Mouse (Mus musculus) G1E-ER4 (cell line): ENCODE measurements around the gene H2-T22. TPM values are rescaled to one million over a fixed set of nuclear protein-coding genes. Genes with fewer than 3 reads are reported as not detected.
A peak's percentile ranks its signal among the peaks of the same experiment; 100 is the strongest.

Experiments used
- GATA1 ChIP-seq: IDR thresholded peaks from one replicate; pipeline ENCODE4 v1.8.0; 2012; ENCODE audit warnings: low read length, inconsistent platforms
- polyA plus RNA-seq: library from polyadenylated mRNA; stranded (reverse); fragments of >175 nt; gene quantifications from 2 replicates; pipeline ENCODE4 v1.2.3, GENCODE M21; 2012

H2-T22 gene
- polyA plus RNA-seq, 1 experiment, result 4.0 TPM

DNA sequence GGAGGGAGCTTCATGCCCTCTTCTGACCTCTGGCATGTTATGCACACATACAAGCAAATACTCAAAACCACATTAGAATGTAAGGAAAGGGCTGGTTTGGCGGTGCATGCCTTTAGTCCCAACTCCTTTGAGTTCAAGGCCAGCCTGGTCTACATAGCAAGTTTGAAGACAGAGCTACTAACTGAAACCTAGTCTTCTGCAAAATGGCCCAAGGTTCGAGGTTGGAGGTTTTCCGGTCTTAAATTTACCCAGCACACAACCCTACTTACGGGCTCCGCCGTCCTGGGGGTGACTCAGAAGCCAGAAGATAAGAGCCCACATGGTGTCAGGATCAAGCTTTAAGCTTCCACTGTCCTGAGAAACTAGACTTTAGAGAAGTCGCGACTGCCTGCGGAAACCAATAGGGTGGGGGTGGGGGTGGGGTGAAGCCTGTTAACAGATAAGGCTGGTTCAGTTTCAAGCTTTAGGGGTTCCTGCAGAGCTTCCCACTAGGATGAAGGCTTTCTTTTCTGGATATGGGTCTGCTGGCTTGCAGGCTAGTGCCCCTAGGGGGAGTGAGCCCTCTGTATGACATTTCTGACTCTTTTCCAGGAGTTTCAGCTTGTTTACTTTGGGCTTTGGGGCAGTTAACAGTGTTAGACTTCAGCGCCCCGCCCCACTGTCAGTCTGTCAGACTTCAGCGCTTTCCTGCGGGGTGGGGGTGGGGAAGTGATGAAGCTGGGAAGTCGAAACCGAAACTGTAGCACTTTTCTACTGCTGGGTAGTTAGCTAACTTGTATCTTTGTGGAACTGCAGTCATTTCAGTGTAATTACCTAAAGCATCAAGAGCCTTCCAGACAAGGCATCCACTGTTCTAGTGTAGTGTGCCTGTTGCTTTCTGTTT, 22.1 kb downstream of the H2-T22 start, which contains the start of gene H2-T24:
Gene H2-T24, minus strand, starts transcription at position 370 of the 883 bp plus-strand sequence.
- TF ChIP-seq GATA1, result no peak

DNA sequence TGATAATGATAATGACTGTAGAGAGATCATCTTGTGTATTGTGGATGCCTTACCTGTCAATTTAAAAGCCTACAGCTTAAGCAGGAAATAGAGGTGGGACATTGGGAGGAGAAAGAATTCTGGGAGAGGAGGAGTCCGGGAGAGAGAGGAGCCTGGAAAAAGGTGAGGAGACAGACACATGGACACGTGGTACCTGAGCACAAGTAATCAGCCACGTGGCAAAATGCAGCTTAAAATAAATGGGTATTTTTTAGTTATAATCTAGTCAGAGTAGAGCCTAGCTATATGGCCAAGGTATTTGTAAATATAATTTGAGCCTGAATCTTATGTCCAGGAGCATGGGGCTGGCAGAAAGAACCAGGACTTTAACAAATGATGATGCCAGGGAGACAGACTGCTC, 23.0 kb downstream of the H2-T22 start:
- no peak for TF ChIP-seq GATA1

DNA sequence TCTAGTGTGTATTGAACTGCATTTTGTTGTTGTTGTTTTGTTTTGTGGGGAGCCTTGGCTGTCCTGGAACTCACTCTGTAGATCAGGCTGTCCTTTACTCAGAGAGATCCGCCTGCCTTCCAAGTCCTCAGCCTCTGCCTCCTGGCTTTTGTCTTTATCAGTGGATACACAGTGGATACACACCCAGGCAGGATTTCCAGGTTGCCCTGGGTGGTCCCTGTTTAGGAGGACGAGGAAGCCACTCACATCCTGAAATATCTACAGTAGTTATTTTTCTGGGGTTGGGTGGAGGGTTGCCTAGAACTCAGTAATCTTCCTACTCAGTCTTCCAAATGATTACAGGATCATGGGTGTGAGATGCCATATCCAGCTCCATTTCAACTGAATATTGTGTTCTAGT, 23.6 kb downstream of the H2-T22 start:
- no peak for TF ChIP-seq GATA1

GRCm38 (mm10) chr17:36017046-36017445, 25.5 kb downstream of the H2-T22 start:
- TF ChIP-seq GATA1, result no peak

GRCm38 (mm10) chr17:36014977-36015376, 27.6 kb downstream of the H2-T22 start:
- no peak for TF ChIP-seq GATA1

- no peak for TF ChIP-seq GATA1
Observed at GRCm38 (mm10) chr17:36003331-36003730, 39.2 kb downstream of the H2-T22 start.

GRCm38 (mm10) chr17:36001966-36002365, 40.6 kb downstream of the H2-T22 start:
- TF ChIP-seq GATA1, result peak; percentile 94

GRCm38 (mm10) chr17:36001121-36001897, 41.2 kb downstream of the H2-T22 start:
- no peak for TF ChIP-seq GATA1

GRCm38 (mm10) chr17:36000349-36000748, 42.2 kb downstream of the H2-T22 start:
- no peak for TF ChIP-seq GATA1

DNA sequence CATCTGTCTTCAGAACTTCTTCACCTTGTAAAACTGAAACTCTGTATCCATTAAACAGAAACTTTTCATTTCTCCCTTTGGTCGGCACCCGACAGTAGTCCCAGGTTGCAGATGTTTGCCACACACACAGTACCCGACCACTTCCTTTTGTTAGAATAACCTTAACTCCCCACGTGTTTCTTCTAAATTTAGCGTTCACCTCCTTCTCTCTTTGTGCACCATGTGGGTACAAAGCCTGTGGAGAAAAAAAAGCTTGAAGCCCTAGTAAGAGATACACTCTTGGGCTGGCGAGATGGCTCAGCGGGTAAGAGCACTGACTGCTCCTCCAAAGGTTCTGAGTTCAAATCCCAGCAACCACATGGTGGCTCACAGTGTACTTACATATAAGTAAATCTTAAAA, 43.2 kb downstream of the H2-T22 start:
- TF ChIP-seq GATA1, result no peak

GRCm38 (mm10) chr17:35998545-35999305, 43.8 kb downstream of the H2-T22 start:
- TF ChIP-seq GATA1, result no peak

- no peak for TF ChIP-seq GATA1
Observed at GRCm38 (mm10) chr17:35997713-35998510, 44.6 kb downstream of the H2-T22 start.

DNA sequence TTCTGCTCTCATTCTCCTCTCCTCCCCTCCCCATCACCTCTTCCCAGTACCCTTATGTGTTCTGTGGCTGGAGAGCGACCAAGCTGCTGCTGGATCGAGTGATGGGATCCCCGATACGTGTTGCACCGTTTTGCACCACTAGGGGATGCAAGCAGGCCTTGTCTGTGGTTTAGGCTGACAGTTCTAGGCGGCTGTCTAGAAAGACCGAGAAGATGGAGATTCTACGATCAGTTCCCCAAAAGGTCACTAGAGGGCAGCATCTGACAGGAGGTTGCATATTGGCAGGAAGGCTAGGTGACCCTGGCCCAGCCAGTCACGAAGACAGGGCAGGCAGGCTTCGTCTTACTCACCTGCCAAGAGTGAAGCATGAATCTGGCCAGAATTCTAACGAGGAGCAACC, 45.6 kb downstream of the H2-T22 start:
- TF ChIP-seq GATA1, result no peak

GRCm38 (mm10) chr17:35994879-35995240, 47.7 kb downstream of the H2-T22 start:
- no peak for TF ChIP-seq GATA1
